Mouse (Mus musculus): Measurements from ENCODE around the gene Tmbim1. TPM values are rescaled to one million over a fixed set of nuclear protein-coding genes. Genes with fewer than 3 reads are reported as not detected.
"Not testable (repeated sequence)": the region's sequence is repeated elsewhere in the genome, so short reads cannot be mapped to it uniquely, and the experiment has no call there.

Gene Tmbim1
- total RNA-seq, 2 experiments from 2014 or later = 63.2 to 68.6 TPM

DNA sequence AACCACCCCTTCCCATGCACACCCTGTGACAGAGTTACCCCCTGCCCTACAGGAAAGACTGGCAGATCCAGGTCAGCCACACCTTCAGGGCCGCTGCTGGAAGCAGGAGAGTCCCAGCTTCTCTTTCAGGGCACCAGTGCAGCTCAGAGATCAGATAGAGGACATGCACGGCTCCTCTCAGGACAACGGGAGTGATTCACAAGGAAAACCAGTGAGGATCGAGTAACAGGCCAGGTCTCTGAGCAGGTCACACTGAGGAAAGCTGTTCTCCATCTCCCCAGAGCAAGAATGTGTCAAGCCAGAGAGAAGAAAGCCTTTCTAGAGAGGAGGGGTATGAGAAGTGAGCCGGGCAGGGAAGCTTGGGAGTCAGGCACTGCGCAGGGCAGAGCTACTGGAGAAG is 8.9 kb downstream of the Tmbim1 start:
- DNase-seq (ENCODE audit: low spot score in 2 of 2) = no peak

GRCm38 (mm10) chr1:74295456-74296171 is 9.8 kb downstream of the Tmbim1 start:
- peak; percentile 83 to 92 for DNase-seq (ENCODE audit: low spot score in 2 of 2)

GRCm38 (mm10) chr1:74294733-74295455 is 10.5 kb downstream of the Tmbim1 start:
- DNase-seq (ENCODE audit: low spot score in 2 of 2) = no peak

DNA sequence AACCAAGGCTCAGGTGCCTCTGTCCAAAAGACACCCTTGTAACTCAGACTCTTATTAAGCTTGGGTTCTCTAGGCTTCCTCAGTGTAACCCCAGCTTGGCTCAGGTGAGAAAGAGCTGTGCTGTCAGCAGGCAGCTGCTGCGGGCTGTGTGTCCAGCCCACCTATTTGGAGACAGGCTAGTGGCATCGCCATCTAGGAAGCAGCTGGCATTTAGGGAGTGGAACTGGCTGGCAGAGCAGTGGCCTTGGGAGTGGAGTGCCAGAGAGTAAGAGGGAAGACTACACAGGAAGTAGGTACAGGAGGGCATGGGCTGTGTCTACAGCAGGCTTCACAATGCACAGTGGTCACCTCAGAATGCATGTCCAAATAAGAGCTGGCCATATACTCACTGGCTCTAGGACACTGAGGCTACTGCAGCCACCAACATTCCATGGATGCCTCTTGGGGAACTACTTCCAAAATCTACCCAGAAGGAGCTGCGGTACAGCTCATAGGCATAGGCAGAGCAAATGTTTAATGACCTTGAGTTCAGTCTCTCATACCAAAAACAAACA is 11.3 kb downstream of the Tmbim1 start:
- DNase-seq (ENCODE audit: low spot score in 2 of 2) = no peak

DNA sequence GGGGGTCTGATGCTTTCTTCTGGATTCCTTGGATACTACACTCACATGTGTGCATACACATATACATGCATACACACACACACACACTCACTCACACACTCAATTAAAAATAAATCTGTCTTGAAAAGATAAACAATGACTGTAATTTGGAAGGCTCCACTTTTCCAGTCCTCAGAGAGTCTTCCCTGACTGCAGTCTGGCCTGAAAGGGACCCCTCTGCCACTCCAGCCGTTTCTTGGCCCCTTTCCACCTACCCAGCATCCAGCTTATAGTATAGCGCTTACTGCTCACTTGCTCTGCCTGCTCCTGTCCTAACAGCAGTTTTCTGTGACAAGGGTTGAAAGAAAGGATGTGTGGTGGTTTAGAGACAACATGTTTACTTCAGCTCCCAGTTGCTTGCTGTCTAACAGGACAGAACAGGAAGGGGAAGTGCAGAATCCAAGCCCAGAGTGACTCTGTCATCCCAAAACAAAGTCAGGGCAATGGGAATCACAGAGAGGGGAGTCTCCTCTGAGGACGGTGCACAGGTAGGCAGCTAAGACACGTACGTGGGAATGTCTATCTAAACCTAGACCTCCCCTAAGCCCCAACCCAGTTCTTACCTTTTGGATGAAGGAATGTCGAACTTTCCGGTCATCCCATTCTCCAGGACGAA is 12.0 kb downstream of the Tmbim1 start:
- DNase-seq (ENCODE audit: low spot score in 2 of 2) = no peak

- no peak for DNase-seq (ENCODE audit: low spot score in 2 of 2)
Measured at GRCm38 (mm10) chr1:74292331-74293020, 12.9 kb downstream of the Tmbim1 start.

GRCm38 (mm10) chr1:74290141-74290540 is 15.3 kb downstream of the Tmbim1 start:
- DNase-seq (ENCODE audit: low spot score in 2 of 2) = no peak

DNA sequence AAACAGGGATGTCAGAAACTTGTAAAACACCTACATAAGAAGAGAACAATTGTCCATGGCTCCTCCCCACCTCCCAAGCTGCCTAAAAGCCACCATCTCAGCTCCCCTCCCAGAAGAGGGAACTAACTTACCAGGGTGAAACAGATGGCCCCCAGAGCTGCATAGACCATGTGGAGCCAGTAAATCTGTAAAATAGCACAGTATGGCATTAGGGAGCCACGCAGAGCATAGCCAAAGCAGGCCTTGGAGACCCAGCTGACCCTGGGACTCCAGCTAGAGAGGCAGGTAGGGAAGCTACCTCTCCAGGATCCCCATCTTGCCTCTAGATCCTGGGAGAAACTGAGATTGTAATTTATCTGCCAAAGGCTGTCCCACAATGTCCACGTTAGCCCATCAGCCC is 15.7 kb downstream of the Tmbim1 start:
- no peak for DNase-seq (ENCODE audit: low spot score in 2 of 2)

DNA sequence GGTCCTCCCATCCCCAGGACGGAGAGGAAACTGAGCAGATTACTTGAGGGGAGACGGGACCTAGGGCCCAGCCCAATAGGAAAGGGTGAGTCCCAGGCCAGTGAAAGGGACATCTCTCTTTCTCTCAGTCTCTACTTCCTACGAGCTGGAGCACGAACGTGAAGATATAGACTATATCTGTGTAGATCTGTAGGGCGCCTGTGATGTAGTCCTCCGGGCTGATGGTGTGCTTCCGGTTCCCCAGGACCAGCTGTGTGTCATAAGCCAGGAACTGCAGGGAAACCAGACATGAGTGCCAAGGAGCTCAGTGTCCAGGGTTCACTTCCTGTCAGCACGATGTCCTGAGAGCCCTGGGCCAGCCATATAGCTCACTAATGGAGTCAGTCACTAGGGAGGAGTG is 16.2 kb downstream of the Tmbim1 start:
- no peak for DNase-seq (ENCODE audit: low spot score in 2 of 2)

- DNase-seq (ENCODE audit: low spot score in 2 of 2) = no peak
Measured at GRCm38 (mm10) chr1:74288327-74288726, 17.1 kb downstream of the Tmbim1 start.

GRCm38 (mm10) chr1:74286869-74287607 is 18.4 kb downstream of the Tmbim1 start:
- DNase-seq (ENCODE audit: low spot score in 2 of 2) = not testable (repeated sequence)

DNA sequence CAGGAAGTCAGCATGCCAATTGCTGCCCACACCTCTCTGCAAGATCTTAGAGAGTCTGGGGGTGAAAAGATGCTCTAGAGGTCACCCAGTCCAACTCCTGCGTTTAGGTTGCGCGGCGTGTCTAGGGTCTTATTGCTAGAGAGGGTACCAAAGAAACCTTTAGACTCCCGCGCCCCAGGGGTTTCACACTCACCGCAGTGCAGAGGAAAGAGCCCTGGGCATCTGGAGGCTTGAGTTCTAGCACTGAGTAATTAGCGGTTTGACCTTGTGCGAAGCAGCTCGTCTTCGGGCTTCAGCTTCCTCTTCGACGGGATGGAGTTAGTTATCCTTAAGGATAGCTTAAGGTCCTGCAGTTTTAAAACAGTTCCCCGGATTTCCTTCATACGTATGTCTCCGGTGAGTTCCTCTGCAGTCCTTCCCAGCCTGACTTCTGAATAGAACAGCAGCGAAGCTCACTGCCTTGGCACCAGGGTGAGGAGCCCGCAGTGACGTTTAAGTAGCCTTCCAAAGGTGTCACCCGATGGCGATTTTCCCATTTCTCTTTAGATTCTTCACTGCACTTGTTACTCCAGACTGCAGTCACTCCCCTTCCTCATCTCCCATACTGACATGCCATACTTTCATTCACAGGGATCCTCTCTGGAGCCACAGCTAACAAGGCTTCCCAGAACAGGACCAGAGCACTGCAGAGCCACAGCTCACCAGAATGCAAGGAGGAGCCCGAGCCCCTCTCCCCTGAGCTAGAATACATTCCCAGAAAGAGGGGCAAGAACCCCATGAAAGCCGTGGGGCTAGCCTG is 20.0 kb downstream of the Tmbim1 start:
- DNase-seq (ENCODE audit: low spot score in 2 of 2) = no peak

- peak; percentile 94 to 99 for DNase-seq (ENCODE audit: low spot score in 2 of 2)
Measured at GRCm38 (mm10) chr1:74284543-74285160, 20.8 kb downstream of the Tmbim1 start, which contains the start of the genes Aamp and Pnkd. Gene Aamp, minus strand, starts transcription at chr1:74284738. Gene Pnkd, plus strand, starts transcription at chr1:74284930.

- peak in 1 of 2 experiments; percentile 67 for DNase-seq (ENCODE audit: low spot score in 2 of 2)
Measured at GRCm38 (mm10) chr1:74283686-74284463, 21.5 kb downstream of the Tmbim1 start.

GRCm38 (mm10) chr1:74282896-74283625 is 22.4 kb downstream of the Tmbim1 start:
- no peak for DNase-seq (ENCODE audit: low spot score in 2 of 2)

- DNase-seq (ENCODE audit: low spot score in 2 of 2) = no peak
Measured at GRCm38 (mm10) chr1:74281886-74282285, 23.5 kb downstream of the Tmbim1 start.

DNA sequence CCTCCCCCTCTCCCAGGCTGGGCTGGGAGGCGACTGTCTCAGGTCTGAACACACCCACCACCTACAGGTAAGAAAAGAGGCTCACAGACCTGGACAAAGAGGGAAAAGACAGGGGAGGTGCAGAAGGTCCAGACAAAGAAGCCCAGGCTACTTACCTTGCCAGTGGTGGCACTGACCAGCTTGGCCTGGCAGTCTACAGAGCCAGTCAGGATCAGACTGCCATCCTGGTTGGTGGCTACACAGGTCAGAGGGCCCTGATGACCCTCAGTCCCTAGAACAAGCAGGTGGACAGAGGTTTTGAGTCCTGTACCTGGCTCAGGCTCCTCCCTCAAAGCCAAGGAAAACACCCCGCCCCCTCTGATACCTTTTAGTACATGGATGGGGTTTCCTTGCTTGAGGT is 24.1 kb downstream of the Tmbim1 start:
- no peak for DNase-seq (ENCODE audit: low spot score in 2 of 2)

Measured in gastrocnemius, postnatal 4 days (tissue).